Mouse (Mus musculus): ENCODE results near the gene Glrx. TPM values are rescaled to one million over a fixed set of nuclear protein-coding genes. Genes with fewer than 3 reads are reported as not detected.
"Not testable (repeated sequence)": the region's sequence is repeated elsewhere in the genome, so short reads cannot be mapped to it uniquely, and the experiment has no call there.

Glrx gene
- polyA plus RNA-seq, 1 experiment from 2014 or later = 32.7 TPM

DNA sequence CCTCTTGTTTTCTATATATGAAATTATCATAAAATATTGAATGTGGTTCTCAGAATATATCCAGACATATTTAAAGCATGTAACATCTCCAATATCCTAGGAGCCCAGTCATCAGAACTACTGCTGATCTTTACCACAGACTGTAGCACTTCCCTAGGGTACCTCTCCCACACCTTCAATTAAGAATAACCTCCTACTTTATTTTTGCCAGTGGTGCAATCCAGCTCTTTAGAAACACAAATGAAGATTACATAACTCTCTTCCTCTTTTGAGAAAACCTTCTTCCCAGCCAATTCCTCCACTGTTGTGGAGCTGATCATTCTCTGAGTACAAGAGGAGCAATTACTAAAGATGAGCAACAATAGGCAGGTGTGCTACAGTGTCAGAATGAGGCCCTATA, 19.8 kb upstream of the Glrx start:
- Histone ChIP-seq H3K27me3 (ENCODE audit: low read depth, poor library complexity, severe bottlenecking) (no peaks in the 10 kb centered on the region), H3K36me3 (no peaks in the 10 kb centered on the region), H3K27ac (replicated peaks) (no peak overlapping the region), H3K9me3 (replicated peaks) (no peaks in the 10 kb centered on the region), H3K4me1 (peaks cover 17% of the 10 kb centered on the region), H3K4me3 (no peak overlapping the region)
- DNase-seq (ENCODE audit: low spot score) = no peak

DNA sequence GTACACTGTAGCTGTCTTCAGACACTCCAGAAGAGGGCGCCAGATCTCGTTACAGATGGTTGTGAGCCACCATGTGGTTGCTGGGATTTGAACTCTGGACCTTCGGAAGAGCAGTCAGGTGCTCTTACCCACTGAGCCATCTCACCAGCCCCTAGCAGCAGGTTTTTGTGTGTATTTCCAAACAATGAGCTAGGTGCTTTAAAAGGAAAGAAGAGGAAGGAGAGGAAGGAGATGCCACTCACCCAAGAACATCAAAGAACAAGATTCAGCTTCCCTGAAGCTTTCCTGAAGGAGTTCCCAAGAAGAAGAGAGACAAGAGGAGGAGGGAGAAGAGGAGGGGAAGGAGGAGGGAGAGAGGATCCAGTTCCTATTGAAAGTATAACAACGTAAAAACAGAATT, 17.3 kb upstream of the Glrx start:
- WGBS = 87% methylated on average over 4 of the region's 4 CpGs
- not testable (repeated sequence) for H3K27ac ChIP-seq (replicated peaks); DNase-seq (ENCODE audit: low spot score); H3K36me3 ChIP-seq; H3K27me3 ChIP-seq (ENCODE audit: low read depth, poor library complexity, severe bottlenecking); H3K4me3 ChIP-seq; H3K9me3 ChIP-seq (replicated peaks)
- H3K4me1 ChIP-seq = peaks cover 17% of the 10 kb centered on the region

DNA sequence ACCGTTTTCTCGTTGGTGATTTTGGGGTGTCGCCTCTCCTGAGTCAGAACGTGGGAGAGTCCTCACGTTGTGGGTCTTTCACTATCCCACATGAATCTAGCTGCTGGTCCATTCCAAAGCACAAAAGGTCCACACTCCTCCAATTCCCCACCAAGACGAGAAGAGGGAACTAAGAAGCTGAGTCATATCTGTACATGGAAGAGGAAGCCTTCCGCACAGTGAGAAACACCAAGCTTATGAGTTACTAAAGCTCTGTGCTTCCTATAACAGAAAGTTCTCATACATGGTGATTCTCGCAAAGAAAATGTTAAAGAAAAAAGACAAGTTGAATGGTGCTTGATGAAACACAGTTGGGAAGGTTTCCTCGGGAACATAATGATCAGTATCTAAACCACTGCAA, 16.5 kb upstream of the Glrx start:
- Histone ChIP-seq H3K4me1 (peaks cover 9% of the 10 kb centered on the region), H3K27me3 (ENCODE audit: low read depth, poor library complexity, severe bottlenecking) (no peaks in the 10 kb centered on the region), H3K27ac (replicated peaks) (no peak overlapping the region), H3K36me3 (no peaks in the 10 kb centered on the region), H3K4me3 (no peak overlapping the region), H3K9me3 (replicated peaks) (no peaks in the 10 kb centered on the region)
- 92% methylated on average over 9 of the region's 9 CpGs for whole genome bisulfite sequencing
- DNase-seq (ENCODE audit: low spot score) = no peak

DNA sequence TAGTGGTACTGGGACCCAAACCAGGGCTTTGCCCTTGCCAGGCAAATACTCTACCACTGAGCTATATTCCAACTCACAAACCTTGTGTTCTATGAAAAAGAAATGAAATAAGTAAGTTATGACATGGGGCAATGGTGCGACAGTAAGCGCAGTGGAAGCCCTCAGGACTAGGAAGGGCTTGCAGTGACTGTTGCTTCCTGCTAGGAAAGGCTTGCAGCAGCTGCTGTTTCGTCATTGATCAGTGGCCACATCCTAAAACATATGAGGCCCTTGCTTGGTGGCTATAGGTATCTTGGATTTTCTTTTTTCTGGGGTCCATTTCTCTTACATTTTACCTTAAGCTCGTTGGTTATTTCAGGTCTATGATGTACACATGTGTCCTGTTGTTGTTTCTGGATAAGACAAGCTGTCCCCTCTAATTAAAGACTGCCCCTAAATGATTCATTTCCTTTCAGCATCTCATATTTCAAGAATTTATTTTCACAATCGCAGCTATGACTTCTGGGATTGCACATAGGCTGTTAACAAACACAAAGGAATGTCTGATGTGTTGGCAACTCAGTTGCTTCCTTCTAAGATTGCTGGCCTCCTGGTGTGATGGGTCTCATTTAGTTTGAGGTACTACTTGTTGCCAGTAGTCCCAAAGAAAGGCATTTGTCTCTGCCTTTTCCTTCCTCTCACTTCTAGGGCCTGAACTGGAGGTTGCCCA, 14.9 kb upstream of the Glrx start:
- Histone ChIP-seq H3K27me3 (ENCODE audit: low read depth, poor library complexity, severe bottlenecking) (no peaks in the 10 kb centered on the region), H3K9me3 (replicated peaks) (no peaks in the 10 kb centered on the region), H3K4me3 (no peak overlapping the region), H3K36me3 (no peaks in the 10 kb centered on the region), H3K4me1 (no peaks in the 10 kb centered on the region), H3K27ac (replicated peaks) (no peak overlapping the region)
- no peak for DNase-seq (ENCODE audit: low spot score)
- WGBS = 79% methylated on average over 5 of the region's 5 CpGs

DNA sequence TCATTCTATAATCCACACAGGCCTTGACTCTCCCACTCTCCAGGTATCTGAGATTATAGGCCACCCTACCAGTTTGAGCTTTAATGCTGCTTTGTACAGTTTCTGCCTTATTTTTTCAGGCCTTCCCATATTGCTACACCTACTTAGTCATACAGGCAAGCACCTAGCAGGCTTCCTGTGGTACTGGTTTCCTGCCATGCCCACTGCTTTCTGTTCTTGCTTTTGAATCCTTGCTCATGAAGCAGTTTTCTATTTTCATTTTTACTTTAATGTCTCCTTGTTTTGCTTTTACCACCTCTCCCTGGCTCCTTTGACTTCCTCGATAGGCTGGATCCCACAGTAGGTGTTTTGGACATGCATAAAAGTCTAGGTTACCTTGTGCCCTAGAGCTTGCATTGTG, 14.3 kb upstream of the Glrx start:
- Histone ChIP-seq H3K36me3 (no peaks in the 10 kb centered on the region), H3K9me3 (replicated peaks) (no peaks in the 10 kb centered on the region), H3K4me1 (no peaks in the 10 kb centered on the region), H3K27ac (replicated peaks) (no peak overlapping the region), H3K4me3 (no peak overlapping the region), H3K27me3 (ENCODE audit: low read depth, poor library complexity, severe bottlenecking) (no peaks in the 10 kb centered on the region)
- WGBS = 95% methylated on average over 1 of the region's 1 CpGs
- DNase-seq (ENCODE audit: low spot score) = no peak

DNA sequence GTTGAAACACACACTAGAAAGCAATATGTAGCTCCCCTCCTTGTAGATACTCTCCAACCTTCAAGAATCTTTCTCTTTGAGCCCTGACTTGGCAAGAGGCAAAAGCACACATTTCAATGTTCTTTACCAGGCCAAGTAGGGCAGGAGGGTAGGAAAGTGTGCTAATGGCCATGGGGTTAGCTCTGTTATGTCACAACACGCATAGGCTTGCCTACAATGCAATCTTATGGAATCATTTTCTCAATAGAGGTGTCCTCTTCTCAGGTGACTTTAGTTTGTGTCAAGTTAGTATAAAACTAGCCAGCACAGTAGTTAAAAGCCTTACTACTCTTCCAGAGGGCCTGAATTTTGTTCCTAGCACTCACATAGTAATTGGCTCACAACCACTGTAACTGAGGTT, 9.0 kb upstream of the Glrx start:
- H3K9me3 ChIP-seq (replicated peaks) = no peaks in the 10 kb centered on the region
- H3K27me3 ChIP-seq (ENCODE audit: low read depth, poor library complexity, severe bottlenecking) = no peaks in the 10 kb centered on the region
- WGBS = 89% methylated on average over 1 of the region's 1 CpGs

DNA sequence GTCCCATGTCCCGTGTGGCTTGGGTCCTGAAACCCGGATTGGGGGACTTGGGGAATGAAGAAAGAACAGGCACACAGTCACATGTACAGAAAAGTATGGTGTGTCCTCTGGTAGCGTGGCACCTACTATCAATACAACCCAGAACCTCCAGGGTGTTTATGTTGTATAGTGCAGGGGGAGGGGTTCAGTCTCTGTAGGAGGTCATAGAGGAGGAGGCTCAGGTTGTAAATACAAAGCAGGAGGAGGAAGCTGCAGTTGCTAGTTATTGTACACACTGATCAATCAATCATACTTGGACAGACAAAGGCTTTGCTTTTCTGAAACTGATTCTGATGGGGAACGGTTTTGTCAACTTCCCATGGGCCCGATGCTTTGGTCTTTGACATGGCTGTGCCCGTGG, 8.0 kb upstream of the Glrx start:
- H3K4me3 ChIP-seq = no peak overlapping the region
- no peak overlapping the region for H3K27ac ChIP-seq (replicated peaks)
- WGBS = 90% methylated on average over 6 of the region's 6 CpGs
- no peaks in the 10 kb centered on the region for H3K9me3 ChIP-seq (replicated peaks)
- no peak for DNase-seq (ENCODE audit: low spot score)
- H3K27me3 ChIP-seq (ENCODE audit: low read depth, poor library complexity, severe bottlenecking) = no peaks in the 10 kb centered on the region
- H3K36me3 ChIP-seq = no peaks in the 10 kb centered on the region
- no peaks in the 10 kb centered on the region for H3K4me1 ChIP-seq

More for the DNA sequence above, 9.0 kb upstream of the Glrx start:
- Histone ChIP-seq H3K4me1 (no peaks in the 10 kb centered on the region), H3K27ac (replicated peaks) (no peak overlapping the region), H3K4me3 (no peak overlapping the region), H3K36me3 (no peaks in the 10 kb centered on the region)
- DNase-seq (ENCODE audit: low spot score) = no peak

DNA sequence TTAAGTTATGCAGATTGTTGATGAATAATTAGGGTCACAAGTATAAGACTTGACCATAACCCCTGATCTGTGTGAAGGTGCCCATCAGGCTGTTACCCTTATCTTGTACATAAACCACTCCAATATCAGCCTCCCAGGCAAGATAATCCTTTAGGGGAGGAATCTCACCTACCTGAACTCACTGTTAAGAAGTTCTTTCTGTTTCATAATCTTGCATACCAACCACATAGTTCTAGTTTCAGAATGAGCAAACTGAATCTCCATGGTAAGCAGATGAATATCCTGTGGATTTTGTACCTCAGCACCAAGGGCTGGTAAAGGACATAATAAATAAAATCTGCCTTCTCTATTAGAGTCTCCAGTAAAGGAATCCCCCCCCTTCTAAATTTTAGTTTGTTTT, 7.0 kb upstream of the Glrx start:
- H3K27me3 ChIP-seq (ENCODE audit: low read depth, poor library complexity, severe bottlenecking) = no peaks in the 10 kb centered on the region
- no peak overlapping the region for H3K4me3 ChIP-seq
- H3K27ac ChIP-seq (replicated peaks) = no peak overlapping the region
- no peaks in the 10 kb centered on the region for H3K4me1 ChIP-seq
- no peaks in the 10 kb centered on the region for H3K36me3 ChIP-seq
- H3K9me3 ChIP-seq (replicated peaks) = no peaks in the 10 kb centered on the region
- DNase-seq (ENCODE audit: low spot score) = no peak

DNA sequence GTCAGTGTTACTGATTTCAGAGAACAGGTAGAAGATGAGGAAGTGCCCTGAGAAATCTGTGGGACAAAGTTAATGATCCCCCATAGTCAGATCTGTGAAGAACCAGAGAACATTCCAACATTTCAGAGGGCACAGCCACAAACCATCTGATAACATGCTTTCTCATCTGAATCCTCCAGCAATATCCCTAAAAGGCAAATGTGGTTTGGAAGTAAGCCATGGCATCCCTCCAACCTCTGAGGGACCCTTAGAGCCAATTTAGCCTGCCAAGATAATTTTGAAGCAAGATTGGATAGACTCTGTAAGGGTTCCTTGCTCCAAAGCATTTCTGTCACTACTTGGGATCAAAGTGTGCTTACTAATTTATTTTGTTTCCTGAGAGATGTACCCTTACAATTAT, 6.2 kb upstream of the Glrx start:
- no peak for DNase-seq (ENCODE audit: low spot score)

DNA sequence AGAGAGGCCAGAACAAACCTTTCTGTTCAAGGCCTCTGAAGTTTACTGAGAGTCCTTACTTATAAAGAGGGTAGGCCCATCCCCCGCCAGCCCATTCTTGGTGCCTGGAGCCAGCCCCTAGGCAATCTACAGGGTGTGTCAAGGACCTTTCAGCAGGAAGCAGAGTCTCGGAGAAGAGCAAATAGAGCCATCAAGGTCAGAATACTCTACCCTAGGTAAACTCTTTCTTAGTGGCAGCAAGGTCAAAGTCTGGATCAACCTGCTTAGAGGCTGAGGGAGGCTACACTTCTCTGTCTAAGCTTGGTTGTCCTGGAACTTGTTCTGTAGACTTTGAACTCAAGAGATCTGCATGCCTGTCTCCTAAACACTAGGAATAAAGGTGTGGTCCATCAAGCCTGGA, 4.2 kb upstream of the Glrx start:
- Histone ChIP-seq H3K9me3 (replicated peaks) (no peaks in the 10 kb centered on the region), H3K36me3 (no peaks in the 10 kb centered on the region), H3K27ac (replicated peaks) (no peak overlapping the region), H3K4me1 (peaks cover 17% of the 10 kb centered on the region), H3K27me3 (ENCODE audit: low read depth, poor library complexity, severe bottlenecking) (no peaks in the 10 kb centered on the region), H3K4me3 (no peak overlapping the region)
- 75% methylated on average over 2 of the region's 2 CpGs for WGBS
- no peak for DNase-seq (ENCODE audit: low spot score)

More for the DNA sequence above, 6.2 kb upstream of the Glrx start:
- H3K36me3 ChIP-seq = no peaks in the 10 kb centered on the region
- H3K27ac ChIP-seq (replicated peaks) = no peak overlapping the region
- H3K4me1 ChIP-seq = no peaks in the 10 kb centered on the region
- no peaks in the 10 kb centered on the region for H3K27me3 ChIP-seq (ENCODE audit: low read depth, poor library complexity, severe bottlenecking)
- no peaks in the 10 kb centered on the region for H3K9me3 ChIP-seq (replicated peaks)
- H3K4me3 ChIP-seq = no peak overlapping the region

DNA sequence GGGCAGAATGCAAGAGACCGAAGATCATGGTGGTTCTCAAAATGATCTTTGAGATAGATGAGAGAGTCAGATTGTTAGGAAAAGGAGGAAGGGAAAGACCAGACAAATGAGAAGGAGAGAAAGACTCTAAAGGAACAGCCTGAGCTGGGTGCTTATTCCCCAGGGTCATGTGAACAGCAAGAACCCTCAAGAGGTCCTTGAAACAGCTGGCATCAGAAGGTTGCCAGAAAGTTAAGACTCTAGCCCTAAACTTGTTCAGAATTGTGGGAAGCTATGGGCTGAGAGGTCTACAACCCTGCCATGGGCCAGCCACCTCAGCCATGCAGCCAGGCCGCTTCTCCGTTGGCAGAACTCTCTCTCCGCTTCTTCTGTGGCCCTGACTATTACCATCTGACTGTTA, 1.2 kb upstream of the Glrx start:
- Histone ChIP-seq H3K27me3 (ENCODE audit: low read depth, poor library complexity, severe bottlenecking) (no peaks in the 10 kb centered on the region), H3K9me3 (replicated peaks) (no peaks in the 10 kb centered on the region), H3K4me1 (peaks cover 48% of the 10 kb centered on the region), H3K36me3 (no peaks in the 10 kb centered on the region), H3K4me3 (no peak overlapping the region), H3K27ac (replicated peaks) (0 out of 2 replicates have a peak overlapping the region, but pooled peaks have one; percentile 81)
- 91% methylated on average over 4 of the region's 4 CpGs for WGBS
- DNase-seq (ENCODE audit: low spot score) = no peak

DNA sequence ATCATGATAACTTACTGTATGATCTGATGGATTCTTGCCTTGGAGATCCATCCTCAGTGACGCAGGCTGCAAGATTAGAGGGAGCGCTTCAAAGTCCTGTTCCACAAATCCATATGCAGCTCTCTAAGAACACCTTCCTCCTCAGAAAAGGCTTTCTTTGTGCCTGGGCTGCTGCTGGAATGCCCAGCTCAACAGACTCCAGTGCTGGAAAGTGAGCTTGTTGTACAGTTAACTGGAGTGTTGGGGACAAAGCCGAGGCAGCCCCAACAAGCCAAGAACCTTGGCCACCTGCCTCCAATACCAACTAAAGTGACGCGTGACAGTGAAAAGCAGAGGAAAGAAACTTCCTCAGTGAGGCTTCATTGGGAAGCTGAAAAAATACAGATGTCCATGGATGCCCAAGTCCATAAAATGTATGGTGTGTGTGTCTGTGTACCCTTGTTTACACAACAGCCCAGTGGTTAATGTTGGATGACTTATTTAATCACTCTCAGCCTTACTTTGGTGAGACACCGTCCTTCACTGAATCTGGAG, 1.2 kb downstream of the Glrx start:
- Histone ChIP-seq H3K27ac (replicated peaks) (peak overlapping the region; percentile 81), H3K4me3 (peak overlapping the region; percentile 62), H3K27me3 (ENCODE audit: low read depth, poor library complexity, severe bottlenecking) (no peaks in the 10 kb centered on the region), H3K36me3 (no peaks in the 10 kb centered on the region), H3K9me3 (replicated peaks) (no peaks in the 10 kb centered on the region), H3K4me1 (peaks cover 56% of the 10 kb centered on the region)
- DNase-seq (ENCODE audit: low spot score) = no peak
- WGBS = 52% methylated on average over 6 of the region's 6 CpGs

DNA sequence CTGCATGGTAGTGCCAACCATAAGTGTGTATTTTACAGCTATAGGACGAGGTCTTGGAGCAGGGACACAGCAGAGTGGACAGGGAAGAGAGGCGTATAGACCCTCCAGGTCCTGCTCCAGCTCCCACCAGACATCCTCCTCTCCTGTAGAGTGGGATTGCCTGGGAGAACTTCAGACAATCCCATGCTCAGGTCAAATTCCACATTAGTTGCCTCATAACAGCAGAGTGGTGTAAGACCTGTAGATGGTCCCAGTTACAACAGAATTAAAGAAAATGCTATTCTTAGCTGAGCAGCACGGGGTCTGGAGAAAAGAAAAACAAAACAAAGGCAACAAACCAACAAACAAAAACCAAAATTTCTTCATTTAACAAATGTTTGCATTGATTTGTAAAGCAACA, 2.3 kb downstream of the Glrx start:
- H3K27ac ChIP-seq (replicated peaks) = 0 out of 2 replicates have a peak overlapping the region, but pooled peaks have one; percentile 13
- DNase-seq (ENCODE audit: low spot score) = no peak
- no peaks in the 10 kb centered on the region for H3K9me3 ChIP-seq (replicated peaks)
- H3K4me1 ChIP-seq = peaks cover 56% of the 10 kb centered on the region
- no peaks in the 10 kb centered on the region for H3K27me3 ChIP-seq (ENCODE audit: low read depth, poor library complexity, severe bottlenecking)
- 71% methylated on average over 3 of the region's 3 CpGs for WGBS
- no peaks in the 10 kb centered on the region for H3K36me3 ChIP-seq
- H3K4me3 ChIP-seq = 0 out of 2 replicates have a peak overlapping the region, but pooled peaks have one; percentile 62

DNA sequence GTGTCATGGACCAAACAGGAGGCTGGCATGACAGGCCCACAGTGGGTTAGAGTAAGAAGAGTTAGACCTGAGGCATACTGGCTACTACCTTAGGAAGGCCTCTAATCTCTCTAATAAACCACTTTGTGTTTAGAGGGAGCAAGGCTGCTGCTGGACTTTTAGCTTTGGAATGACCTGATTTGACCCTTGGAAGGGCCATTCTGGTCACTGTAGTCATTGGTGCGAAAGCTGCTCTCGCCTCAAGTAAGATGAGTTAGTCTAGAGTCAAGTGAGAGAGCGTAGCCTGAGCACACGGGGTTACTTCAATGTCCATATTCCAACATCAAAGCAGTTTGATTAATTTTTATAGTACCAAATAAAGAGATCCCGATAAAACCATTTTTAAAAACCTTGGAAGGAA, 3.7 kb downstream of the Glrx start:
- no peak for DNase-seq (ENCODE audit: low spot score)
- Histone ChIP-seq H3K4me1 (peaks cover 64% of the 10 kb centered on the region), H3K36me3 (no peaks in the 10 kb centered on the region), H3K27ac (replicated peaks) (no peak overlapping the region), H3K9me3 (replicated peaks) (no peaks in the 10 kb centered on the region), H3K27me3 (ENCODE audit: low read depth, poor library complexity, severe bottlenecking) (no peaks in the 10 kb centered on the region), H3K4me3 (no peak overlapping the region)
- 93% methylated on average over 5 of the region's 5 CpGs for WGBS
